Mouse (Mus musculus): Measurements from ENCODE around the gene Dnah7b. TPM values are rescaled to one million over a fixed set of nuclear protein-coding genes. Genes with fewer than 3 reads are reported as not detected.
"Not testable (repeated sequence)": the region's sequence is repeated elsewhere in the genome, so short reads cannot be mapped to it uniquely, and the experiment has no call there.

The Dnah7b gene
- 39.4 and 40.0 TPM in 2 replicates for polyA plus RNA-seq (2012; rRNA removed)

- TF ChIP-seq POLR2A (IDR thresholded peaks at IDR 0.05; ENCODE audit: control insufficient read depth, low read depth, low read length) (no peak), CTCF (IDR thresholded peaks at IDR 0.05; ENCODE audit: control insufficient read depth, insufficient read depth, insufficient replicate concordance, low read depth, low read length) (no peak)
- no peaks in the 10 kb centered on the region for H3K36me3 ChIP-seq (ENCODE audit: control insufficient read depth, insufficient read depth, low read length)
- H3K4me3 ChIP-seq (ENCODE audit: control insufficient read depth, low read depth, low read length): peak within 1 kb of the TSS; percentile 98
- no peaks in the 10 kb centered on the region for H3K27me3 ChIP-seq (ENCODE audit: control insufficient read depth, insufficient read depth, low read length)
- H3K27ac ChIP-seq (ENCODE audit: control insufficient read depth, insufficient read depth, low read depth, low read length): peak within 1 kb of the TSS; percentile 98
- peaks cover 4% of the 10 kb centered on the region for H3K4me1 ChIP-seq (ENCODE audit: control insufficient read depth, insufficient read depth, low read length)
These were observed at the start of gene Dnah7b for GRCm38 (mm10) chr1:46066015-46066414. Gene Dnah7b (plus strand): TSS chr1:46066315.

- H3K27ac ChIP-seq (ENCODE audit: control insufficient read depth, insufficient read depth, low read depth, low read length): no peak overlapping the region
- H3K4me1 ChIP-seq (ENCODE audit: control insufficient read depth, insufficient read depth, low read length): no peaks in the 10 kb centered on the region
- no peaks in the 10 kb centered on the region for H3K27me3 ChIP-seq (ENCODE audit: control insufficient read depth, insufficient read depth, low read length)
- TF ChIP-seq CTCF (IDR thresholded peaks at IDR 0.05; ENCODE audit: control insufficient read depth, insufficient read depth, insufficient replicate concordance, low read depth, low read length) (no peak), POLR2A (IDR thresholded peaks at IDR 0.05; ENCODE audit: control insufficient read depth, low read depth, low read length) (no peak)
- no peak overlapping the region for H3K4me3 ChIP-seq (ENCODE audit: control insufficient read depth, low read depth, low read length)
- no peaks in the 10 kb centered on the region for H3K36me3 ChIP-seq (ENCODE audit: control insufficient read depth, insufficient read depth, low read length)
These were observed 47.6 kb upstream of the Dnah7b start for GRCm38 (mm10) chr1:46018382-46018977.

GRCm38 (mm10) chr1:46022262-46022661 is 43.9 kb upstream of the Dnah7b start:
- TF ChIP-seq CTCF (IDR thresholded peaks at IDR 0.05; ENCODE audit: control insufficient read depth, insufficient read depth, insufficient replicate concordance, low read depth, low read length) (no peak), POLR2A (IDR thresholded peaks at IDR 0.05; ENCODE audit: control insufficient read depth, low read depth, low read length) (no peak)
- no peak overlapping the region for H3K4me3 ChIP-seq (ENCODE audit: control insufficient read depth, low read depth, low read length)
- no peak overlapping the region for H3K27ac ChIP-seq (ENCODE audit: control insufficient read depth, insufficient read depth, low read depth, low read length)

GRCm38 (mm10) chr1:46031993-46032555 is 34.0 kb upstream of the Dnah7b start:
- TF ChIP-seq POLR2A (IDR thresholded peaks at IDR 0.05; ENCODE audit: control insufficient read depth, low read depth, low read length): no peak
- no peak for TF ChIP-seq CTCF (IDR thresholded peaks at IDR 0.05; ENCODE audit: control insufficient read depth, insufficient read depth, insufficient replicate concordance, low read depth, low read length)
- Histone ChIP-seq H3K4me1 (ENCODE audit: control insufficient read depth, insufficient read depth, low read length) (no peaks in the 10 kb centered on the region; the same call in 1 of the 2 replicates), H3K4me3 (ENCODE audit: control insufficient read depth, low read depth, low read length) (no peak overlapping the region), H3K36me3 (ENCODE audit: control insufficient read depth, insufficient read depth, low read length) (no peaks in the 10 kb centered on the region), H3K27me3 (ENCODE audit: control insufficient read depth, insufficient read depth, low read length) (no peaks in the 10 kb centered on the region), H3K27ac (ENCODE audit: control insufficient read depth, insufficient read depth, low read depth, low read length) (no peak overlapping the region)

More at GRCm38 (mm10) chr1:46022262-46022661, 43.9 kb upstream of the Dnah7b start:
- Histone ChIP-seq H3K27me3 (ENCODE audit: control insufficient read depth, insufficient read depth, low read length) (no peaks in the 10 kb centered on the region), H3K4me1 (ENCODE audit: control insufficient read depth, insufficient read depth, low read length) (no peaks in the 10 kb centered on the region), H3K36me3 (ENCODE audit: control insufficient read depth, insufficient read depth, low read length) (no peaks in the 10 kb centered on the region)

- Histone ChIP-seq H3K4me3 (ENCODE audit: control insufficient read depth, low read depth, low read length) (no peak overlapping the region), H3K27ac (ENCODE audit: control insufficient read depth, insufficient read depth, low read depth, low read length) (no peak overlapping the region), H3K36me3 (ENCODE audit: control insufficient read depth, insufficient read depth, low read length) (no peaks in the 10 kb centered on the region), H3K27me3 (ENCODE audit: control insufficient read depth, insufficient read depth, low read length) (no peaks in the 10 kb centered on the region), H3K4me1 (ENCODE audit: control insufficient read depth, insufficient read depth, low read length) (no peaks in the 10 kb centered on the region)
- TF ChIP-seq CTCF (IDR thresholded peaks at IDR 0.05; ENCODE audit: control insufficient read depth, insufficient read depth, insufficient replicate concordance, low read depth, low read length) (no peak), POLR2A (IDR thresholded peaks at IDR 0.05; ENCODE audit: control insufficient read depth, low read depth, low read length) (no peak)
These were observed 17.9 kb upstream of the Dnah7b start for GRCm38 (mm10) chr1:46048188-46048587.

GRCm38 (mm10) chr1:46066484-46067251 is 553 bp downstream of the Dnah7b start:
- Histone ChIP-seq H3K27ac (ENCODE audit: control insufficient read depth, insufficient read depth, low read depth, low read length) (peak overlapping the region; percentile 98), H3K4me1 (ENCODE audit: control insufficient read depth, insufficient read depth, low read length) (peaks cover 4% of the 10 kb centered on the region), H3K36me3 (ENCODE audit: control insufficient read depth, insufficient read depth, low read length) (no peaks in the 10 kb centered on the region), H3K4me3 (ENCODE audit: control insufficient read depth, low read depth, low read length) (peak overlapping the region; percentile 98), H3K27me3 (ENCODE audit: control insufficient read depth, insufficient read depth, low read length) (no peaks in the 10 kb centered on the region)
- TF ChIP-seq CTCF (IDR thresholded peaks at IDR 0.05; ENCODE audit: control insufficient read depth, insufficient read depth, insufficient replicate concordance, low read depth, low read length) (peak; percentile 16; the same call in 1 of the 2 replicates), POLR2A (IDR thresholded peaks at IDR 0.05; ENCODE audit: control insufficient read depth, low read depth, low read length) (peak; percentile 58; the same call in 1 of the 2 replicates)

GRCm38 (mm10) chr1:46068787-46069186 is 2.7 kb downstream of the Dnah7b start:
- H3K4me3 ChIP-seq (ENCODE audit: control insufficient read depth, low read depth, low read length); H3K27ac ChIP-seq (ENCODE audit: control insufficient read depth, insufficient read depth, low read depth, low read length); H3K36me3 ChIP-seq (ENCODE audit: control insufficient read depth, insufficient read depth, low read length); H3K27me3 ChIP-seq (ENCODE audit: control insufficient read depth, insufficient read depth, low read length); H3K4me1 ChIP-seq (ENCODE audit: control insufficient read depth, insufficient read depth, low read length): not testable (repeated sequence)
